Mouse (Mus musculus) megakaryocyte, embryonic 14.5 days (primary cell): ENCODE results near the gene Pfkfb3.

ENCODE experiments used
- FLI1 ChIP-seq: IDR thresholded peaks from 2 replicates; pipeline ENCODE4 v1.6.1; 2012; ENCODE audit warnings: low read length, inconsistent platforms, mixed read lengths
- GATA1 ChIP-seq: IDR thresholded peaks from 3 replicates; pipeline ENCODE4 v1.6.1; 2012; ENCODE audit warnings: mixed read lengths, low read length, inconsistent platforms, borderline replicate concordance

GRCm38 (mm10) chr2:11464661-11465099 is 89.2 kb downstream of the Pfkfb3 start:
- no peak for TF ChIP-seq GATA1
- TF ChIP-seq FLI1 = no peak
